Comparison of ENCODE assay signal across 16 mouse cellular contexts in genomic region chr4:127675745-127676315, GRCm38 (mm10).
DNase-seq lines count a peak whose midpoint lies in the region; ATAC-seq lines count a peak whose summit lies in the region.
"Had no signal": no experiment of that assay in that cellular context is flagged by ENCODE, and none has a peak within 500 bp of the region (broad histone marks: within the 10 kb centered on the region; RNA-seq: fewer than 3 reads in every experiment).

No protein-coding gene starts in this region.

- no peak overlapping the region for H3K27ac ChIP-seq in hindbrain, embryonic 16.5 days (ENCODE audit: low read depth, low read length)
- 0 out of 2 replicates have a peak overlapping the region, but pooled peaks have one; percentile 9 for H3K27ac ChIP-seq in neural tube, embryonic 15.5 days (replicated peaks)
- H3K27ac ChIP-seq: embryonic facial prominence, embryonic 13.5 days; limb, embryonic 12.5 days; lung, embryonic 15.5 days had no signal

- ATAC-seq in hindbrain, embryonic 16.5 days: peak; percentile 30; the same call in 1 of the 2 replicates
- ATAC-seq in neural tube, embryonic 15.5 days (ENCODE audit: low FRiP score): no peak
- no peak for ATAC-seq in megakaryocyte-erythroid progenitor cell, adult 5-6 weeks (replicated peaks; ENCODE audit: low FRiP score, low TSS enrichment, poor library complexity, severe bottlenecking)
- ATAC-seq: CD4-positive, CD25-positive, alpha-beta regulatory T cell, adult 4 months; forebrain, postnatal 0 days had no signal

- H3K4me1 ChIP-seq in hindbrain, embryonic 16.5 days (ENCODE audit: control insufficient read depth, insufficient read depth, low read depth, low read length): peaks cover 3% of the 10 kb centered on the region
- H3K4me1 ChIP-seq in neural tube, embryonic 15.5 days: peaks cover 14% of the 10 kb centered on the region
- H3K4me1 ChIP-seq: embryonic facial prominence, embryonic 13.5 days; lung, embryonic 15.5 days had no signal

- 29% methylated on average over 16 of the region's 16 CpGs for WGBS in hindbrain, embryonic 16.5 days
- WGBS in neural tube, embryonic 15.5 days: 17% methylated on average over 16 of the region's 16 CpGs

- H3K4me3 ChIP-seq in hindbrain, embryonic 16.5 days (ENCODE audit: low read length): no peak overlapping the region
- H3K4me3 ChIP-seq in neural tube, embryonic 15.5 days (replicated peaks): no peak overlapping the region
- H3K4me3 ChIP-seq: embryonic facial prominence, embryonic 13.5 days; limb, embryonic 12.5 days; lung, embryonic 15.5 days; myocyte had no signal

- H3K9ac ChIP-seq in hindbrain, embryonic 16.5 days (ENCODE audit: low read depth, low read length): no peak overlapping the region
- no peak overlapping the region for H3K9ac ChIP-seq in neural tube, embryonic 15.5 days (replicated peaks)
- H3K9ac ChIP-seq: embryonic facial prominence, embryonic 13.5 days; forebrain, postnatal 0 days; limb, embryonic 12.5 days; lung, embryonic 15.5 days had no signal

- H3K4me2 ChIP-seq in hindbrain, embryonic 16.5 days (ENCODE audit: low read length): peak overlapping the region; percentile 25; the same call in 1 of the 2 replicates
- peak overlapping the region; percentile 35 for H3K4me2 ChIP-seq in neural tube, embryonic 15.5 days
- H3K4me2 ChIP-seq: embryonic facial prominence, embryonic 13.5 days; limb, embryonic 12.5 days; lung, embryonic 15.5 days had no signal

- H3K27me3 ChIP-seq in hindbrain, embryonic 16.5 days (replicated peaks; ENCODE audit: control insufficient read depth, insufficient read depth, low read length): no peaks in the 10 kb centered on the region
- H3K27me3 ChIP-seq in neural tube, embryonic 15.5 days (replicated peaks): no peaks in the 10 kb centered on the region
- H3K27me3 ChIP-seq: embryonic facial prominence, embryonic 13.5 days; limb, embryonic 12.5 days; lung, embryonic 15.5 days had no signal

- peak; percentile 17 for DNase-seq in kidney, postnatal 10 days
- no peak for DNase-seq in kidney, adult 18-20 months
- DNase-seq in embryo, embryonic 11.5 days (ENCODE audit: low read depth, low spot score): peak; percentile 8
- DNase-seq in gastrocnemius, postnatal 10 days: no peak
- DNase-seq: cerebellum, adult 2 months; forebrain, postnatal 0 days; kidney, adult 11 months; thymus, postnatal 4 days had no signal

- no peaks in the 10 kb centered on the region for H3K36me3 ChIP-seq in hindbrain, embryonic 16.5 days (ENCODE audit: control insufficient read depth, insufficient read depth, low read length)
- H3K36me3 ChIP-seq in neural tube, embryonic 15.5 days: no peaks in the 10 kb centered on the region
- H3K36me3 ChIP-seq: embryonic facial prominence, embryonic 13.5 days; limb, embryonic 12.5 days; lung, embryonic 15.5 days had no signal

- no peaks in the 10 kb centered on the region for H3K9me3 ChIP-seq in hindbrain, embryonic 16.5 days (ENCODE audit: control insufficient read depth, low read length)
- H3K9me3 ChIP-seq in neural tube, embryonic 15.5 days (replicated peaks): no peaks in the 10 kb centered on the region
- H3K9me3 ChIP-seq: embryonic facial prominence, embryonic 13.5 days; limb, embryonic 12.5 days; lung, embryonic 15.5 days had no signal

Comparison
In these comparisons a context has a peak if more than half of its experiments do, and no peak if none do; other contexts are left out.
1. DNase-seq: peak in kidney, postnatal 10 days (single experiment) and embryo, embryonic 11.5 days (single experiment); none in kidney, adult 18-20 months (single experiment) and gastrocnemius, postnatal 10 days (single experiment).